ENCODE assay signal across 9 mouse cellular contexts in the genomic region with DNA sequence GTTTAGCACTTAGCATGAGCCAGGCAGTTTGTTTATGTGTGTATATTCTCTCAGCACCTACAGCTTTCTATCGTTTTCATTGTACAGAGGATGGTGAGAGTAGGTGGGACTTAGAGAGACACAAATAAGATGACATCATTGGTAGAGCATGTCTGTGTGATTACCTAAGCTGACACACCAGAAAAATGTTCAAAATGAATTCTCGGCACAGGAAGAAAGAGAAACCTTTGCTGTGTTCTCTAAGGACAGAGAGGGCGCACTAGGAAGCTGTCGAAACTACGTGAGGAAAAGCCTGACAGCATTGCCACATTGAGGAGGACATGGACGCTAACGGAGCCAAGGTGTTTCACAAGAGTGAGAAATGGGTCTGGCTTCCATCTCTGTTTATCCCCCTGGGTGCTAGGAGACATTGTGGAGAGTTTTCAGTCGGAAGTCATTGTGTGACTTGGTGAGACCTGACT. TPM values are rescaled to one million over a fixed set of nuclear protein-coding genes. Genes with fewer than 3 reads are reported as not detected.
DNase-seq lines count a peak whose midpoint lies in the region; ATAC-seq and TF ChIP-seq lines count a peak whose summit lies in the region.
"Had no signal": no experiment of that assay in that cellular context is flagged by ENCODE, and none has a peak within 500 bp of the region (broad histone marks: within the 10 kb centered on the region; RNA-seq: fewer than 3 reads in every experiment).

No protein-coding gene starts in this region.

- no peak for ATAC-seq in hindbrain, embryonic 16.5 days
- ATAC-seq in hindbrain, embryonic 13.5 days (ENCODE audit: low FRiP score), result no peak
- peak; percentile 53 for ATAC-seq in CD4-positive, CD25-positive, alpha-beta regulatory T cell, adult 4 months
- peak; percentile 75 to 90 for ATAC-seq in hematopoietic stem cell, adult 5-6 weeks (replicated peaks in 1 of 2; ENCODE audit: insufficient read depth in 1 of 2, low FRiP score in 2 of 2, low TSS enrichment in 1 of 2, low read depth in 1 of 2, poor library complexity in 2 of 2, severe bottlenecking in 2 of 2)
- ATAC-seq in lung, postnatal 0 days, result peak; percentile 92

- no peak overlapping the region for H3K9ac ChIP-seq in hindbrain, embryonic 16.5 days (ENCODE audit: low read depth, low read length)
- no peak overlapping the region for H3K9ac ChIP-seq in hindbrain, embryonic 13.5 days
- no peak overlapping the region for H3K9ac ChIP-seq in lung, postnatal 0 days (replicated peaks; ENCODE audit: low read depth)
- H3K9ac ChIP-seq: hindbrain, embryonic 15.5 days had no signal

- peak; percentile 60; the same call in 1 of the 2 replicates for TF ChIP-seq EP300 in lung, postnatal 0 days (IDR thresholded peaks at IDR 0.05)

- no peaks in the 10 kb centered on the region for H3K4me1 ChIP-seq in hindbrain, embryonic 16.5 days (ENCODE audit: control insufficient read depth, insufficient read depth, low read depth, low read length)
- H3K4me1 ChIP-seq in hindbrain, embryonic 13.5 days (replicated peaks), result no peaks in the 10 kb centered on the region
- no peaks in the 10 kb centered on the region for H3K4me1 ChIP-seq in lung, postnatal 0 days (ENCODE audit: insufficient read depth, low read depth, low read length)
- H3K4me1 ChIP-seq: hindbrain, embryonic 15.5 days had no signal

- H3K4me2 ChIP-seq in hindbrain, embryonic 16.5 days (ENCODE audit: low read length), result peak overlapping the region; percentile 15; the same call in 1 of the 2 replicates
- no peak overlapping the region for H3K4me2 ChIP-seq in hindbrain, embryonic 13.5 days
- peak overlapping the region; percentile 30; the same call in 1 of the 2 replicates for H3K4me2 ChIP-seq in lung, postnatal 0 days (replicated peaks; ENCODE audit: low read depth, low read length)
- H3K4me2 ChIP-seq: hindbrain, embryonic 15.5 days had no signal

- no peaks in the 10 kb centered on the region for H3K27me3 ChIP-seq in hindbrain, embryonic 16.5 days (replicated peaks; ENCODE audit: control insufficient read depth, insufficient read depth, low read length)
- H3K27me3 ChIP-seq in hindbrain, embryonic 13.5 days, result no peaks in the 10 kb centered on the region
- H3K27me3 ChIP-seq in lung, postnatal 0 days (replicated peaks; ENCODE audit: insufficient read depth, low read length), result no peaks in the 10 kb centered on the region
- H3K27me3 ChIP-seq: hindbrain, embryonic 15.5 days had no signal

- DNase-seq in fat pad, adult 2 months (ENCODE audit: extremely low read depth, low read depth, low spot score), result peak; percentile 52
- peak; percentile 95 for DNase-seq in lung, postnatal 0 days (ENCODE audit: low spot score)
- DNase-seq in thymus, postnatal 4 days, result peak; percentile 12
- DNase-seq in frontal cortex, postnatal 25 days (ENCODE audit: low spot score in 2 of 2), result no peak

- no peaks in the 10 kb centered on the region for H3K9me3 ChIP-seq in hindbrain, embryonic 16.5 days (ENCODE audit: control insufficient read depth, low read length)
- H3K9me3 ChIP-seq in hindbrain, embryonic 13.5 days, result no peaks in the 10 kb centered on the region
- H3K9me3 ChIP-seq in lung, postnatal 0 days (ENCODE audit: low read length), result no peaks in the 10 kb centered on the region
- H3K9me3 ChIP-seq: hindbrain, embryonic 15.5 days had no signal

- 56% methylated on average over 8 of the region's 8 CpGs for WGBS in hindbrain, embryonic 16.5 days
- 71% methylated on average over 8 of the region's 8 CpGs for WGBS in hindbrain, embryonic 13.5 days
- WGBS in lung, postnatal 0 days, result 3% methylated on average over 8 of the region's 8 CpGs

- TF ChIP-seq CTCF in lung, postnatal 0 days (IDR thresholded peaks at IDR 0.05), result peak; percentile 71

- H3K4me3 ChIP-seq in hindbrain, embryonic 16.5 days (ENCODE audit: low read length), result no peak overlapping the region
- H3K4me3 ChIP-seq in hindbrain, embryonic 13.5 days, result no peak overlapping the region
- no peak overlapping the region for H3K4me3 ChIP-seq in lung, postnatal 0 days (ENCODE audit: low read depth, low read length)
- H3K4me3 ChIP-seq: hindbrain, embryonic 15.5 days had no signal

- no peak overlapping the region for H3K27ac ChIP-seq in hindbrain, embryonic 16.5 days (ENCODE audit: low read depth, low read length)
- H3K27ac ChIP-seq in hindbrain, embryonic 13.5 days, result no peak overlapping the region
- H3K27ac ChIP-seq in lung, postnatal 0 days (ENCODE audit: low read length), result no peak overlapping the region
- H3K27ac ChIP-seq: hindbrain, embryonic 15.5 days had no signal

- H3K36me3 ChIP-seq in hindbrain, embryonic 16.5 days (ENCODE audit: control insufficient read depth, insufficient read depth, low read length), result no peaks in the 10 kb centered on the region
- no peaks in the 10 kb centered on the region for H3K36me3 ChIP-seq in hindbrain, embryonic 13.5 days
- H3K36me3 ChIP-seq in lung, postnatal 0 days (ENCODE audit: insufficient read depth, low read length), result no peaks in the 10 kb centered on the region
- H3K36me3 ChIP-seq: hindbrain, embryonic 15.5 days had no signal

RNA-seq across cellular contexts. Expression of a gene that starts 51.0 kb away (rescaled TPM):
- polyA plus RNA-seq in hindbrain, embryonic 16.5 days (2015; fragmentation: Nextera tagmentation; extraction: Ambion mirVana), result 6.3 and 7.9 TPM in 2 replicates
- 10.6 and 11.1 TPM in 2 replicates for polyA plus RNA-seq in hindbrain, embryonic 13.5 days (2015; fragmentation: Nextera tagmentation; extraction: Ambion mirVana)
- polyA plus RNA-seq in CD4-positive, CD25-positive, alpha-beta regulatory T cell, adult 4 months (2017; shearing (Covaris generic)), result 10 to 100 TPM; 17.0 to 23.0 TPM
- 50.7 and 52.8 TPM in 2 replicates for total RNA-seq in hematopoietic stem cell, adult 5-6 weeks (2017)
- polyA plus RNA-seq in lung, postnatal 0 days (2015; fragmentation: Nextera tagmentation; extraction: Ambion mirVana), result 12.6 and 14.0 TPM in 2 replicates

RNA-seq across cellular contexts. Expression of a gene that starts 55.5 kb away (rescaled TPM):
- 24.0 and 29.5 TPM in 2 replicates for polyA plus RNA-seq in hindbrain, embryonic 16.5 days (2015; fragmentation: Nextera tagmentation; extraction: Ambion mirVana)
- 35.4 and 37.1 TPM in 2 replicates for polyA plus RNA-seq in hindbrain, embryonic 13.5 days (2015; fragmentation: Nextera tagmentation; extraction: Ambion mirVana)
- 10 to 100 TPM in 1 of 2 experiments, 1 to 10 TPM in 1; 9.9 to 15.9 TPM for polyA plus RNA-seq in CD4-positive, CD25-positive, alpha-beta regulatory T cell, adult 4 months (2017; shearing (Covaris generic))
- total RNA-seq in hematopoietic stem cell, adult 5-6 weeks (2017), result 8.1 and 9.9 TPM in 2 replicates
- polyA plus RNA-seq in lung, postnatal 0 days (2015; fragmentation: Nextera tagmentation; extraction: Ambion mirVana), result 48.3 and 53.0 TPM in 2 replicates

Comparison
In these comparisons a context has a peak if more than half of its experiments do, and no peak if none do; other contexts are left out.
1. ATAC-seq: peak in CD4-positive, CD25-positive, alpha-beta regulatory T cell, adult 4 months (single experiment), hematopoietic stem cell, adult 5-6 weeks (2 of 2) and lung, postnatal 0 days (single experiment); none in hindbrain, embryonic 16.5 days (single experiment) and hindbrain, embryonic 13.5 days (single experiment).
2. DNase-seq: peak in fat pad, adult 2 months (single experiment), lung, postnatal 0 days (single experiment) and thymus, postnatal 4 days (single experiment); none in frontal cortex, postnatal 25 days (0 of 2).